Mouse (Mus musculus) limb, embryonic 13.5 days (tissue): ENCODE data around the gene Olfr1100. TPM values are rescaled to one million over a fixed set of nuclear protein-coding genes. Genes with fewer than 3 reads are reported as not detected.

Source experiments
- ATAC-seq: fragments of 200-750 bp; cut with Nextera tagmentation; 2 replicates; pipeline ENCODE4 v1.8.0; 2017; ENCODE audit warnings: low read depth, moderate number of reproducible peaks, moderate TSS enrichment; ENCODE audit not compliant: low FRiP score
- H3K27ac ChIP-seq: fragments of 300-500 bp; sonication (generic); 2 replicates; pipeline ENCODE4 v1.5.1; 2015; ENCODE audit warnings: inconsistent platforms, mild to moderate bottlenecking, moderate library complexity
- H3K27me3 ChIP-seq: fragments of 300-500 bp; sonication (generic); 2 replicates; pipeline ENCODE4 v1.6.1; 2015; ENCODE audit warnings: mild to moderate bottlenecking, inconsistent platforms
- H3K36me3 ChIP-seq: fragments of 300-500 bp; sonication (generic); 2 replicates; pipeline ENCODE4 v1.6.1; 2015; ENCODE audit warnings: inconsistent platforms, mild to moderate bottlenecking, moderate library complexity
- H3K4me1 ChIP-seq: fragments of 300-500 bp; sonication (generic); 2 replicates; pipeline ENCODE4 v1.6.1; 2015; ENCODE audit warnings: inconsistent platforms
- H3K4me2 ChIP-seq: fragments of 300-500 bp; sonication (generic); replicated peaks from 2 replicates; pipeline ENCODE4 v1.6.1; 2015; ENCODE audit warnings: inconsistent platforms, mild to moderate bottlenecking, moderate library complexity
- H3K4me3 ChIP-seq: fragments of 300-500 bp; sonication (generic); 2 replicates; pipeline ENCODE4 v1.5.1; 2015; ENCODE audit warnings: moderate library complexity, mild to moderate bottlenecking, inconsistent platforms
- H3K9ac ChIP-seq: fragments of 300-500 bp; sonication (generic); 2 replicates; pipeline ENCODE4 v1.6.1; 2015; ENCODE audit warnings: mild to moderate bottlenecking, inconsistent platforms
- H3K9me3 ChIP-seq: fragments of 300-500 bp; sonication (generic); 2 replicates; pipeline ENCODE4 v1.6.1; 2016; ENCODE audit warnings: inconsistent platforms
- WGBS: fragments of 180-500 bp; shearing (Covaris S2); methylation state at CpG from one replicate; pipeline ENCODE4 v1.1.7; 2015; 5-methylcytosine and 5-hydroxymethylcytosine counted together
- polyA plus RNA-seq: library from polyadenylated mRNA; unstranded; fragments of >200 nt; fragmentation: Nextera tagmentation; extraction: Ambion mirVana; gene quantifications from 2 replicates; pipeline ENCODE4 v1.2.1, GENCODE M21; 2015

Gene Olfr1100
- polyA plus RNA-seq, result not detected in 2 replicates

DNA sequence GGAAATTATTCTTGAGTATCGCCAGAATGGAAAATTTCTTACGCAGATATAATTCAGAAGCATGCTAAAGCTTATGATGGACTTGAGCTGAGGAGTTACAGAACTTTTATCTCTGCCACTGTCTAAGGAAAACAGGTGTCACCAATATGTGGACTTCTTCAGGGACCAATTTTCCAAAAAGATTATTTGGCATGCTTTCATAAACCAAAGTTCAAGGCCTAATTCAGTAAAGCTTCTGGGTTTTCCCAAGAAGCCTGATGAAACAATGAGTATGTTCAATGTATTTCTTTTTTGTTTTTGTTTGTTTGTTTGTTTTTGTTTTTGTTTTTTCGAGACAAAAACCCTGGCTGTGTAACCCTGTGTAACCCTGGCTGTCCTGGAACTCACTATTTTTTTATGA is at the start of gene Olfr1100:
TSS of gene Olfr1100 (minus strand) at position 101 of the 400 bp plus-strand sequence.
- Histone ChIP-seq H3K27me3 (no peaks in the 10 kb centered on the region), H3K9me3 (no peaks in the 10 kb centered on the region), H3K36me3 (no peaks in the 10 kb centered on the region), H3K4me3 (no peak within 1 kb of the TSS), H3K9ac (no peak within 1 kb of the TSS), H3K4me2 (no peak within 1 kb of the TSS), H3K4me1 (no peaks in the 10 kb centered on the region), H3K27ac (no peak within 1 kb of the TSS)
- no peak for ATAC-seq
- 74% methylated on average over 3 of the region's 3 CpGs for WGBS

DNA sequence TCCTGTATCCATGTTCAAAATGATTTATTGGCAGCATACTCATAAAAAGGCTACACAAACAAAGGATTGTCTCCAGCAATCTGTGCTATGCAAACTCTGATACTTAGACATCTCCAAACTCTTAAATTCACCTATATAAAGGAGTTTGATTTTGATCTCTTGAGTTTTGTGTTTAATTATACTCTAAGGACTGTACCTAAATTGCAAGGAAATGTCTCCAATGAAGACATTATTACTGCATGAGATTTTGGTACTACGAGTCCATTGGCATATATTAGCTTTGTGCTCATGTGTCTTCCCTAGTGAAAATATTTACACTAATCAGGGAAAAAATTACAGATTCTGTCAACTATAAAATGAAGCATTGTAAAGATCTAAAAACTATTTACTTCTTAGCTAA is 47.2 kb upstream of the Olfr1100 start, which contains the start of gene Olfr1104:
TSS of gene Olfr1104 (minus strand) at position 101 of the 400 bp plus-strand sequence.
- no peaks in the 10 kb centered on the region for H3K9me3 ChIP-seq
- no peak within 1 kb of the TSS for H3K4me2 ChIP-seq
- H3K4me1 ChIP-seq, result no peaks in the 10 kb centered on the region
- no peak within 1 kb of the TSS for H3K9ac ChIP-seq
- ATAC-seq, result no peak
- H3K27ac ChIP-seq, result no peak within 1 kb of the TSS
- WGBS, result 73% methylated on average over 1 of the region's 1 CpGs
- H3K36me3 ChIP-seq, result no peaks in the 10 kb centered on the region
- no peaks in the 10 kb centered on the region for H3K27me3 ChIP-seq
- no peak within 1 kb of the TSS for H3K4me3 ChIP-seq

DNA sequence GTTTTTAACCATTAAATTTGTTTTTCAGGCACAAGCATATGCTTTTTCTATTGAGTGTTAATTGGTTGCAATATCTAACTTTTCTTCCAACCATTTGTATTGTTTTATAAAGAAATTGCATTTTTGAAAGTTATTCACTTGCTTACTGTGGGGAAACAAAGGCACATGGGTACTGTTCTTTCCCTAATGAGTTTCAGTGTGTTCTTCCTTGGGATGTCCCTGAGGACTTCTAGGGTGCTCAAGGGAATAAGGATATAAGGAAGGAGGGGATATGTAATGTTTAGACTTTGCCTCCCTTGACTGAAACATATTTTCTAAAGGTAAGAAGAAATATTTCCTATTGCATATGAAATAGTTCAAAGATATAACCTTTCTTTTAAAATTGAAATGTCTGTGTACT is 18.3 kb upstream of the Olfr1100 start, which contains the start of gene Olfr1102:
TSS of gene Olfr1102 (plus strand) at position 301 of the 400 bp plus-strand sequence.
- Histone ChIP-seq H3K9ac (no peak within 1 kb of the TSS), H3K9me3 (no peaks in the 10 kb centered on the region), H3K36me3 (no peaks in the 10 kb centered on the region), H3K27ac (no peak within 1 kb of the TSS), H3K4me2 (no peak within 1 kb of the TSS), H3K27me3 (no peaks in the 10 kb centered on the region), H3K4me3 (no peak within 1 kb of the TSS), H3K4me1 (no peaks in the 10 kb centered on the region)
- ATAC-seq, result no peak

DNA sequence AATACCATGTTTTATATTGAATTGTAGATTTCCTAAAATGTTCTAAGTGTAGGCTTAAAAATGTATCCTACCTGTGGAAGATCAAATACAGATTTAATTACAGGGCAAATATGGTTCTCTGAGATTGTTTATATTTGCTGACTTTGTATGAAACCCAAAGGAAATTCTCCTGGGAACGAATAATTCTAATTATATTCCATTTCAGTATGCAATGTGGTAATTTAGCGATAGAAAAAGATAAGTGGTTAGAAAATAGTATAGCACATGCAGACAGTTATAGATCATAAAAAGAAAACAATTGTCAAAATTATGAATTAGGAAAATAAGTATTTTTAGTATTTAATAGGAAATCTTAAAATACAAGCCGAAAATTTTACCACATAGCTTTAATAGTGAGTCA is 11.4 kb upstream of the Olfr1100 start, which contains the start of gene Olfr1101:
TSS of gene Olfr1101 (minus strand) at position 101 of the 400 bp plus-strand sequence.
- Histone ChIP-seq H3K9ac (no peak within 1 kb of the TSS), H3K4me2 (no peak within 1 kb of the TSS), H3K27ac (no peak within 1 kb of the TSS), H3K36me3 (no peaks in the 10 kb centered on the region), H3K4me1 (no peaks in the 10 kb centered on the region), H3K9me3 (no peaks in the 10 kb centered on the region), H3K27me3 (no peaks in the 10 kb centered on the region), H3K4me3 (no peak within 1 kb of the TSS)
- WGBS, result 80% methylated on average over 3 of the region's 3 CpGs
- ATAC-seq, result no peak

DNA sequence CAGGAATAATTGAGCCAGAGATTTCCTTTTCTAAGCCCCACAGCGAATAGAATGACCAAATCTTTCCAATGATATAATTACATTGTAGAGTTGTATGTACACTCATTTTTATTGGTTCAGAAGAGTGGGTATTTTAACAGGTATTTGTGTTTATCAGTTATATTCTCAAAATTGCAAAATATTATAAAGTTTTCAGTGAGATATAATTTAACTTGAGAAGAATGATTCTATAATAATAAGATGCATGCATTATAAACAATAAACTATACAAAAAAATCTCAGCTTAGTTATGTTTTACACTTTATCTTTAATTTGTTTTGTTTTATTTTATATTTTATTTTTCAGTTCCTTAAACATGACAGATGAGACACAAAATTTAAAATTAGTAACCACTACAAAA is 19.2 kb downstream of the Olfr1100 start, which contains the start of gene Olfr1099:
TSS of gene Olfr1099 (minus strand) at position 101 of the 400 bp plus-strand sequence.
- Histone ChIP-seq H3K4me1 (no peaks in the 10 kb centered on the region), H3K4me3 (no peak within 1 kb of the TSS), H3K4me2 (no peak within 1 kb of the TSS), H3K27me3 (no peaks in the 10 kb centered on the region), H3K27ac (no peak within 1 kb of the TSS), H3K9ac (no peak within 1 kb of the TSS), H3K9me3 (no peaks in the 10 kb centered on the region), H3K36me3 (no peaks in the 10 kb centered on the region)
- no peak for ATAC-seq
- WGBS, result 93% methylated on average over 1 of the region's 1 CpGs

DNA sequence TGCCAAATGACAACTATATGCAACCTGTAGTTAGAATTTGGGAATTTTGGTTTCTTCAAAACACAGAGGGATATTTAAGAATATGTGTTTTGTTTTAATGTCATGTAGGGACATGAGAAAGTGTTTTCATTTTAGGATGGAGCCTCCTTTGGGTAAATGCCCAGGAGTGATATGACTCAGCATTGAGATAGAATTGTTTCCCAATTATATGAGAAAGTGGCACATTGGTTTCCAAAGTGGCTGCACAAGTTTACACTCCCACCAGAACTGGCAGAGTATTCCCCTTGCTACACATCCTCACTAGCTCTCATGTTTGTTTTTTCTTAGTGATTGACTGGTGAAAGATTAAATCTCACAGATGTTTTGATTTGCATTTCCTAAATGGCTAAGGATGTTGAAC is 53.2 kb downstream of the Olfr1100 start:
- ATAC-seq, result no peak
- H3K4me2 ChIP-seq, result no peak overlapping the region
- no peak overlapping the region for H3K27ac ChIP-seq
- no peaks in the 10 kb centered on the region for H3K4me1 ChIP-seq
- no peaks in the 10 kb centered on the region for H3K9me3 ChIP-seq
- no peak overlapping the region for H3K9ac ChIP-seq
- H3K36me3 ChIP-seq, result no peaks in the 10 kb centered on the region
- H3K27me3 ChIP-seq, result no peaks in the 10 kb centered on the region
- no peak overlapping the region for H3K4me3 ChIP-seq

Other genes starting within 250 kb of the Olfr1100 start
- gene Olfr1089, start 246.3 kb downstream of the Olfr1100 start, polyA plus RNA-seq, result not detected in 2 replicates
- not detected in 2 replicates for gene Olfr1090, start 221.0 kb downstream of the Olfr1100 start, polyA plus RNA-seq
- not detected in 2 replicates for gene Olfr1093, start 197.5 kb downstream of the Olfr1100 start, polyA plus RNA-seq
- not detected in 2 replicates for gene Olfr141, start 169.9 kb downstream of the Olfr1100 start, polyA plus RNA-seq
- not detected in 2 replicates for gene Olfr1094, start 155.3 kb downstream of the Olfr1100 start, polyA plus RNA-seq
- gene Olfr1095, start 128.3 kb downstream of the Olfr1100 start, polyA plus RNA-seq, result not detected in 2 replicates
- gene Gm13723, start 105.2 kb downstream of the Olfr1100 start, polyA plus RNA-seq, result not detected in 2 replicates
- gene Olfr1097, start 87.7 kb downstream of the Olfr1100 start, polyA plus RNA-seq, result not detected in 2 replicates
- gene Olfr1098, start 55.4 kb downstream of the Olfr1100 start, polyA plus RNA-seq, result not detected in 2 replicates
- not detected in 2 replicates for gene Olfr1099, start 19.3 kb downstream of the Olfr1100 start, polyA plus RNA-seq
- gene Olfr1101, start 11.3 kb upstream of the Olfr1100 start, polyA plus RNA-seq, result not detected in 2 replicates
- not detected in 2 replicates for gene Olfr1102, start 18.4 kb upstream of the Olfr1100 start, polyA plus RNA-seq
- not detected in 2 replicates for gene Olfr1104, start 47.1 kb upstream of the Olfr1100 start, polyA plus RNA-seq
- gene Olfr1105, start 56.6 kb upstream of the Olfr1100 start, polyA plus RNA-seq, result not detected in 2 replicates
- not detected in 2 replicates for gene Olfr1106, start 72.3 kb upstream of the Olfr1100 start, polyA plus RNA-seq
- gene Olfr1107, start 95.9 kb upstream of the Olfr1100 start, polyA plus RNA-seq, result not detected in 2 replicates
- gene Olfr1109, start 116.1 kb upstream of the Olfr1100 start, polyA plus RNA-seq, result not detected in 2 replicates
- not detected in 2 replicates for gene Olfr259, start 134.6 kb upstream of the Olfr1100 start, polyA plus RNA-seq
- not detected in 2 replicates for gene Olfr1110, start 160.3 kb upstream of the Olfr1100 start, polyA plus RNA-seq
- gene Olfr1111, start 172.7 kb upstream of the Olfr1100 start, polyA plus RNA-seq, result not detected in 2 replicates
- not detected in 2 replicates for gene Olfr1112, start 207.8 kb upstream of the Olfr1100 start, polyA plus RNA-seq
- gene Olfr1113, start 229.0 kb upstream of the Olfr1100 start, polyA plus RNA-seq, result not detected in 2 replicates